Mouse (Mus musculus): ENCODE results near the gene Dop1a. TPM values are rescaled to one million over a fixed set of nuclear protein-coding genes. Genes with fewer than 3 reads are reported as not detected.
A peak's percentile ranks its signal among the peaks of the same experiment; 100 is the strongest.

Dop1a gene
- 10 to 100 TPM; 72.3 to 83.1 TPM for total RNA-seq (2021)

GRCm38 (mm10) chr9:86466990-86467870 lies at the start of gene Dop1a:
Gene Dop1a, plus strand, starts transcription at chr9:86467154.
- intact Hi-C loops (cut with DNase I), result no loop called here
- peak; percentile 94 for DNase-seq

- intact Hi-C loops (cut with DNase I), result no loop called here
- DNase-seq, result no peak
Measured at GRCm38 (mm10) chr9:86417971-86418370, 49.0 kb upstream of the Dop1a start.

GRCm38 (mm10) chr9:86419366-86419765 lies 47.6 kb upstream of the Dop1a start:
- DNase-seq, result no peak
- intact Hi-C loops (cut with DNase I), result no loop called here

- intact Hi-C loops (cut with DNase I), result no loop called here
- no peak for DNase-seq
Measured at GRCm38 (mm10) chr9:86423331-86423730, 43.6 kb upstream of the Dop1a start.

GRCm38 (mm10) chr9:86435510-86435909 lies 31.4 kb upstream of the Dop1a start:
- no peak for DNase-seq
- intact Hi-C loops (cut with DNase I), result no loop called here

- intact Hi-C loops (cut with DNase I), result no loop called here
Measured at GRCm38 (mm10) chr9:86436608-86437007, 30.3 kb upstream of the Dop1a start.

GRCm38 (mm10) chr9:86438337-86439009 lies 28.5 kb upstream of the Dop1a start:
- intact Hi-C loops (cut with DNase I), result no loop called here
- DNase-seq, result no peak

More at GRCm38 (mm10) chr9:86436608-86437007, 30.3 kb upstream of the Dop1a start:
- DNase-seq, result no peak

- intact Hi-C loops (cut with DNase I), result loop anchor here (10.0 kb wide), 1 partner anchor 237 kb away; no protein-coding TSS in a partner anchor
Measured at GRCm38 (mm10) chr9:86442248-86442647, 24.7 kb upstream of the Dop1a start.

GRCm38 (mm10) chr9:86446847-86447246 lies 20.1 kb upstream of the Dop1a start:
- intact Hi-C loops (cut with DNase I), result loop anchor here (10.0 kb wide), 1 partner anchor 242 kb away; no protein-coding TSS in a partner anchor
- DNase-seq, result no peak

More at GRCm38 (mm10) chr9:86442248-86442647, 24.7 kb upstream of the Dop1a start:
- no peak for DNase-seq

- no peak for DNase-seq
- intact Hi-C loops (cut with DNase I), result loop anchor here (10.0 kb wide), 1 partner anchor 243 kb away; no protein-coding TSS in a partner anchor
Measured at GRCm38 (mm10) chr9:86447431-86447830, 19.5 kb upstream of the Dop1a start.

- intact Hi-C loops (cut with DNase I), result loop anchor here (10.0 kb wide), 1 partner anchor 245 kb away; no protein-coding TSS in a partner anchor
- DNase-seq, result peak; percentile 84
Measured at GRCm38 (mm10) chr9:86449581-86449980, 17.4 kb upstream of the Dop1a start.

- no peak for DNase-seq
- intact Hi-C loops (cut with DNase I), result loop anchor here (1.0 to 5.0 kb wide), 2 partner anchors 609 to 672 kb away; partner anchors contain the start of gene Tpbg
Measured at GRCm38 (mm10) chr9:86451094-86451493, 15.9 kb upstream of the Dop1a start.

- DNase-seq, result peak; percentile 69
- intact Hi-C loops (cut with DNase I), result loop anchor here (1.0 to 5.0 kb wide), 2 partner anchors 609 to 672 kb away; partner anchors contain the start of gene Tpbg
Measured at GRCm38 (mm10) chr9:86451617-86452016, 15.3 kb upstream of the Dop1a start.

GRCm38 (mm10) chr9:86453626-86454025 lies 13.3 kb upstream of the Dop1a start:
- DNase-seq, result no peak
- intact Hi-C loops (cut with DNase I), result loop anchor here (5.0 kb wide), 1 partner anchor 611 kb away; the partner anchor contains the start of gene Tpbg

- DNase-seq, result peak; percentile 90
- intact Hi-C loops (cut with DNase I), result no loop called here
Measured at GRCm38 (mm10) chr9:86464151-86465105, 2.5 kb upstream of the Dop1a start, which contains the start of gene Ube2cbp. Gene Ube2cbp, minus strand, starts transcription at chr9:86464950.

GRCm38 (mm10) chr9:86475956-86476355 lies 9.0 kb downstream of the Dop1a start:
- DNase-seq, result no peak
- intact Hi-C loops (cut with DNase I), result no loop called here

GRCm38 (mm10) chr9:86476763-86477162 lies 9.8 kb downstream of the Dop1a start:
- no peak for DNase-seq
- intact Hi-C loops (cut with DNase I), result no loop called here

GRCm38 (mm10) chr9:86478414-86479093 lies 11.6 kb downstream of the Dop1a start:
- no peak for DNase-seq
- intact Hi-C loops (cut with DNase I), result no loop called here

- intact Hi-C loops (cut with DNase I), result no loop called here
- no peak for DNase-seq
Measured at GRCm38 (mm10) chr9:86482236-86482635, 15.3 kb downstream of the Dop1a start.
